Mouse (Mus musculus): ENCODE measurements around the gene Gm36210.
"Not testable (repeated sequence)": the region's sequence is repeated elsewhere in the genome, so short reads cannot be mapped to it uniquely, and the experiment has no call there.

- TF ChIP-seq CTCF (conservative IDR thresholded peaks at IDR 0.05; ENCODE audit: low read length); NANOG (IDR thresholded peaks at IDR 0.05; ENCODE audit: borderline replicate concordance, low read length): not testable (repeated sequence)
Observed at GRCm38 (mm10) chr7:4879036-4879435, 27.3 kb downstream of the Gm36210 start.
